Mouse (Mus musculus) erythroid progenitor cell, adult 5-6 weeks (primary cell): ENCODE data around the gene Ephb3. TPM values are rescaled to one million over a fixed set of nuclear protein-coding genes. Genes with fewer than 3 reads are reported as not detected.

ENCODE experiments used
- total RNA-seq, 2 experiments: library from RNA; stranded (forward) in 1 of 2; stranded (reverse) in 1 of 2; fragments of 150-400 nt in 1 of 2; fragments of 186-747, 209-891 nt in 1 of 2; gene quantifications; 2 replicates each; pipeline versions ENCODE4 v1.2.3 to v1.2.4; 2015 to 2017; ENCODE audit warnings: low replicate concordance in 2 of 2

The Ephb3 gene
- total RNA-seq, 2 experiments from 2014 or later: not detected

Other genes with a start within 250 kb of the Ephb3 start
- gene Teddm3, start 50.8 kb upstream of the Ephb3 start, total RNA-seq (2015; ENCODE audit: low replicate concordance): not detected in 2 replicates
- gene Teddm3, start 50.8 kb upstream of the Ephb3 start, total RNA-seq (2017; ENCODE audit: low replicate concordance): not detected in 2 replicates
- 1.8 and 5.0 TPM in 2 replicates for gene Vps8, start 218.4 kb downstream of the Ephb3 start, total RNA-seq (2015; ENCODE audit: low replicate concordance)
- 4.9 and 7.9 TPM in 2 replicates for gene Vps8, start 218.4 kb downstream of the Ephb3 start, total RNA-seq (2017; ENCODE audit: low replicate concordance)